Comparison of ENCODE assay signal across 31 mouse cellular contexts in genomic region chr7:46301031-46301632, GRCm38 (mm10).
"Had no signal": no experiment of that assay in that cellular context is flagged by ENCODE, and none has a peak within 500 bp of the region (broad histone marks: within the 10 kb centered on the region; RNA-seq: fewer than 3 reads in every experiment).

No protein-coding gene starts in this region.

- H3K27me3 ChIP-seq: limb, embryonic 13.5 days; limb, embryonic 15.5 days; liver, embryonic 12.5 days; liver, embryonic 13.5 days; liver, embryonic 15.5 days; lung, embryonic 15.5 days; midbrain, embryonic 15.5 days; neural tube, embryonic 12.5 days had no signal

- H3K36me3 ChIP-seq: limb, embryonic 10.5 days; limb, embryonic 12.5 days; limb, embryonic 13.5 days; limb, embryonic 15.5 days; liver, embryonic 12.5 days; liver, embryonic 13.5 days; liver, embryonic 15.5 days; lung, embryonic 15.5 days; midbrain, embryonic 10.5 days; midbrain, embryonic 12.5 days; midbrain, embryonic 13.5 days; midbrain, embryonic 15.5 days; neural tube, embryonic 12.5 days had no signal

- H3K9ac ChIP-seq: limb, embryonic 12.5 days; limb, embryonic 13.5 days; limb, embryonic 15.5 days; liver, embryonic 12.5 days; liver, embryonic 13.5 days; liver, embryonic 14.5 days; liver, embryonic 15.5 days; liver, postnatal 0 days; lung, embryonic 14.5 days; lung, embryonic 15.5 days; midbrain, embryonic 12.5 days; midbrain, embryonic 13.5 days; midbrain, embryonic 15.5 days; neural tube, embryonic 12.5 days had no signal

- H3K4me1 ChIP-seq: limb, embryonic 10.5 days; limb, embryonic 12.5 days; limb, embryonic 13.5 days; limb, embryonic 15.5 days; liver, embryonic 12.5 days; liver, embryonic 13.5 days; liver, embryonic 15.5 days; lung, embryonic 15.5 days; megakaryocyte, embryonic 14.5 days; midbrain, embryonic 15.5 days; neural tube, embryonic 12.5 days had no signal

- ATAC-seq: liver, embryonic 12.5 days; liver, postnatal 0 days; lung, postnatal 0 days; midbrain, embryonic 13.5 days; midbrain, embryonic 15.5 days; midbrain, embryonic 16.5 days had no signal

- H3K4me2 ChIP-seq: limb, embryonic 12.5 days; limb, embryonic 13.5 days; limb, embryonic 15.5 days; liver, embryonic 11.5 days; liver, embryonic 12.5 days; liver, embryonic 13.5 days; liver, embryonic 15.5 days; lung, embryonic 14.5 days; lung, embryonic 15.5 days; midbrain, embryonic 11.5 days; midbrain, embryonic 12.5 days; midbrain, embryonic 13.5 days; midbrain, embryonic 15.5 days; neural tube, embryonic 12.5 days had no signal

- H3K27ac ChIP-seq: limb, embryonic 10.5 days; limb, embryonic 12.5 days; limb, embryonic 13.5 days; limb, embryonic 15.5 days; liver, embryonic 12.5 days; liver, embryonic 13.5 days; liver, embryonic 14.5 days; liver, embryonic 15.5 days; lung, embryonic 15.5 days; macrophage; midbrain, embryonic 10.5 days; midbrain, embryonic 12.5 days; midbrain, embryonic 13.5 days; midbrain, embryonic 15.5 days; neural tube, embryonic 12.5 days had no signal

- H3K4me3 ChIP-seq: limb, embryonic 10.5 days; limb, embryonic 12.5 days; limb, embryonic 13.5 days; limb, embryonic 15.5 days; liver, embryonic 12.5 days; liver, embryonic 13.5 days; liver, embryonic 15.5 days; lung, embryonic 15.5 days; megakaryocyte, embryonic 14.5 days; midbrain, embryonic 10.5 days; midbrain, embryonic 12.5 days; midbrain, embryonic 13.5 days; midbrain, embryonic 15.5 days; neural tube, embryonic 12.5 days had no signal

- H3K9me3 ChIP-seq: limb, embryonic 10.5 days; limb, embryonic 12.5 days; limb, embryonic 13.5 days; limb, embryonic 15.5 days; liver, embryonic 12.5 days; liver, embryonic 13.5 days; liver, embryonic 15.5 days; lung, embryonic 15.5 days; megakaryocyte, embryonic 14.5 days; midbrain, embryonic 10.5 days; midbrain, embryonic 12.5 days; midbrain, embryonic 13.5 days; midbrain, embryonic 15.5 days; neural tube, embryonic 12.5 days had no signal

- DNase-seq: left cerebral cortex, postnatal 4 days; liver; liver, embryonic 13.5 days; liver, postnatal 0 days; lung, adult 18-20 months; lung, adult 2 months; lung, embryonic 14.5 days; lung, postnatal 10 days; lung, postnatal 14 days; lung, postnatal 36 days; lung, postnatal 4 days; midbrain, embryonic 14.5 days had no signal
